Mouse (Mus musculus) layer of hippocampus, adult 8-10 months (tissue): Measurements from ENCODE around the gene Myd88. TPM values are rescaled to one million over a fixed set of nuclear protein-coding genes. Genes with fewer than 3 reads are reported as not detected.
"Not testable (repeated sequence)": the region's sequence is repeated elsewhere in the genome, so short reads cannot be mapped to it uniquely, and the experiment has no call there.

Experiments
- DNase-seq, 2 experiments: peaks; one replicate each; pipeline ENCODE4 v3.0.0; 2022; ENCODE audit warnings: low spot score in 2 of 2
- total RNA-seq, 4 experiments: library from RNA; stranded (reverse); gene quantifications; 2 replicates each; pipeline ENCODE4 v1.2.4; 2022

The Myd88 gene
- 10 to 100 TPM in 1 of 4 experiments, 1 to 10 TPM in 3; 5.7 to 11.3 (median 8.1) TPM for total RNA-seq

- peak; percentile 95 to 98 for DNase-seq
Measured at GRCm38 (mm10) chr9:119340909-119341816, at the start of gene Myd88. Gene Myd88 (minus strand): TSS chr9:119341411.

- no peak for DNase-seq
Measured at GRCm38 (mm10) chr9:119390214-119390613, 49.0 kb upstream of the Myd88 start.

GRCm38 (mm10) chr9:119388956-119389355 lies 47.7 kb upstream of the Myd88 start:
- DNase-seq: no peak

- peak; percentile 21 to 29 for DNase-seq
Measured at GRCm38 (mm10) chr9:119382603-119383002, 41.4 kb upstream of the Myd88 start.

GRCm38 (mm10) chr9:119378231-119378630 lies 37.0 kb upstream of the Myd88 start:
- DNase-seq: no peak

GRCm38 (mm10) chr9:119375556-119375955 lies 34.3 kb upstream of the Myd88 start:
- DNase-seq: no peak

- no peak for DNase-seq
Measured at GRCm38 (mm10) chr9:119375008-119375407, 33.8 kb upstream of the Myd88 start.

- no peak for DNase-seq
Measured at GRCm38 (mm10) chr9:119371251-119371650, 30.0 kb upstream of the Myd88 start.

- not testable (repeated sequence) for DNase-seq
Measured at GRCm38 (mm10) chr9:119370770-119371169, 29.6 kb upstream of the Myd88 start.

- DNase-seq: no peak
Measured at GRCm38 (mm10) chr9:119368367-119368766, 27.2 kb upstream of the Myd88 start.

GRCm38 (mm10) chr9:119365284-119365683 lies 24.1 kb upstream of the Myd88 start, which contains the start of gene Slc22a14:
Gene Slc22a14 (minus strand): TSS chr9:119365553.
- DNase-seq: no peak

- no peak for DNase-seq
Measured at GRCm38 (mm10) chr9:119363229-119363628, 22.0 kb upstream of the Myd88 start.

GRCm38 (mm10) chr9:119361416-119361815 lies 20.2 kb upstream of the Myd88 start:
- no peak for DNase-seq

- no peak for DNase-seq
Measured at GRCm38 (mm10) chr9:119358058-119358429, 16.8 kb upstream of the Myd88 start.

- DNase-seq: peak; percentile 81 to 86
Measured at GRCm38 (mm10) chr9:119357331-119358057, 16.3 kb upstream of the Myd88 start, which contains the start of gene Xylb. Gene Xylb (plus strand): TSS chr9:119357381.

GRCm38 (mm10) chr9:119355943-119356342 lies 14.7 kb upstream of the Myd88 start:
- no peak for DNase-seq

- no peak for DNase-seq
Measured at GRCm38 (mm10) chr9:119353926-119354325, 12.7 kb upstream of the Myd88 start.

- DNase-seq: peak in 1 of 2 experiments; percentile 63
Measured at GRCm38 (mm10) chr9:119352060-119352459, 10.8 kb upstream of the Myd88 start.

- DNase-seq: no peak
Measured at GRCm38 (mm10) chr9:119350947-119351705, 9.9 kb upstream of the Myd88 start.

GRCm38 (mm10) chr9:119350531-119350930 lies 9.3 kb upstream of the Myd88 start:
- DNase-seq: no peak

- no peak for DNase-seq
Measured at GRCm38 (mm10) chr9:119346376-119346775, 5.2 kb upstream of the Myd88 start.
